Comparison of ENCODE assay signal across 11 mouse cellular contexts in the genomic region with DNA sequence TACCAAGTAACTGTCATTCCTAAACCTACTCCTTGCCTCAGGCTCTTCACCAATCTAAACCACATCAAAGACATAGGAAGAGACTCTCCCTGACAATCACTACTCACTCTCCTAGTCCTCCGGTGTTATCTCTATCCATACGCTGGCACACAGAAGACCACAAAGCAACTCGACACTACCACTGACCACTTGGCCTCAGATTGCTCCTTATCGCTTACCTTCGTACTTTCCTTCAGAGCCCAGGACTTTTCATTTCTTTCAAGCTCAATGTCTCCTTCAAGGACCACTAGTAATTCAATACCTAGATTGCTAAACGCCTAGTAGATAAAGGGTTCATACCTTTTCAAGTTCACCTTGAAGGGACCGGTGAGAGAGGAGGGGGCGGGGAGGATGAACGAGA. TPM values are rescaled to one million over a fixed set of nuclear protein-coding genes. Genes with fewer than 3 reads are reported as not detected.
DNase-seq lines count a peak whose midpoint lies in the region; ATAC-seq and TF ChIP-seq lines count a peak whose summit lies in the region.
"Had no signal": no experiment of that assay in that cellular context is flagged by ENCODE, and none has a peak within 500 bp of the region (broad histone marks: within the 10 kb centered on the region; RNA-seq: fewer than 3 reads in every experiment).

No protein-coding gene starts in this region.

- no peak overlapping the region; the same call in 1 of the 2 replicates for H3K9ac ChIP-seq in embryonic facial prominence, embryonic 13.5 days
- no peak overlapping the region for H3K9ac ChIP-seq in intestine, embryonic 15.5 days
- H3K9ac ChIP-seq in neural tube, embryonic 12.5 days, result no peak overlapping the region

- DNase-seq in layer of hippocampus, adult 2 months (ENCODE audit: low spot score in 2 of 2), result no peak
- DNase-seq in layer of hippocampus, postnatal 36 days, result no peak
- no peak for DNase-seq in layer of hippocampus, postnatal 25 days (ENCODE audit: extremely low spot score in 1 of 2, low spot score in 1 of 2)
- DNase-seq in spleen, postnatal 36 days (ENCODE audit: low spot score in 2 of 2), result no peak
- no peak for DNase-seq in cerebellum, postnatal 10 days
- DNase-seq: gastrocnemius, postnatal 10 days; lung, postnatal 4 days; thymus, adult 2 months had no signal

- H3K36me3 ChIP-seq in embryonic facial prominence, embryonic 13.5 days, result peaks cover 22% of the 10 kb centered on the region
- peaks cover 4% of the 10 kb centered on the region; the same call in 1 of the 2 replicates for H3K36me3 ChIP-seq in intestine, embryonic 15.5 days
- peaks cover 8% of the 10 kb centered on the region for H3K36me3 ChIP-seq in neural tube, embryonic 12.5 days

- peaks cover 23% of the 10 kb centered on the region for H3K4me1 ChIP-seq in embryonic facial prominence, embryonic 13.5 days
- H3K4me1 ChIP-seq in intestine, embryonic 15.5 days (replicated peaks), result peaks cover 12% of the 10 kb centered on the region; the same call in 1 of the 2 replicates
- H3K4me1 ChIP-seq in neural tube, embryonic 12.5 days, result peaks cover 19% of the 10 kb centered on the region

- no peak overlapping the region for H3K27ac ChIP-seq in layer of hippocampus, adult 2 months
- no peak overlapping the region for H3K27ac ChIP-seq in embryonic facial prominence, embryonic 13.5 days
- 0 out of 2 replicates have a peak overlapping the region, but pooled peaks have one; percentile 11 for H3K27ac ChIP-seq in intestine, embryonic 15.5 days
- H3K27ac ChIP-seq in neural tube, embryonic 12.5 days, result no peak overlapping the region

- peak overlapping the region; percentile 91 for H3K4me3 ChIP-seq in layer of hippocampus, adult 2 months
- peak overlapping the region; percentile 74 for H3K4me3 ChIP-seq in embryonic facial prominence, embryonic 13.5 days
- H3K4me3 ChIP-seq in intestine, embryonic 15.5 days (replicated peaks), result peak overlapping the region; percentile 65
- peak overlapping the region; percentile 65 for H3K4me3 ChIP-seq in neural tube, embryonic 12.5 days

- WGBS in embryonic facial prominence, embryonic 13.5 days, result 80% methylated on average over 9 of the region's 9 CpGs
- WGBS in intestine, embryonic 15.5 days, result 69% methylated on average over 9 of the region's 9 CpGs
- WGBS in neural tube, embryonic 12.5 days, result 94% methylated on average over 9 of the region's 9 CpGs

- TF ChIP-seq CTCF in layer of hippocampus, adult 2 months (conservative IDR thresholded peaks at IDR 0.05), result no peak

- H3K9me3 ChIP-seq in embryonic facial prominence, embryonic 13.5 days, result no peaks in the 10 kb centered on the region
- H3K9me3 ChIP-seq in intestine, embryonic 15.5 days, result no peaks in the 10 kb centered on the region
- H3K9me3 ChIP-seq in neural tube, embryonic 12.5 days, result no peaks in the 10 kb centered on the region

- H3K27me3 ChIP-seq in embryonic facial prominence, embryonic 13.5 days, result no peaks in the 10 kb centered on the region
- no peaks in the 10 kb centered on the region for H3K27me3 ChIP-seq in intestine, embryonic 15.5 days (replicated peaks)
- H3K27me3 ChIP-seq in neural tube, embryonic 12.5 days (replicated peaks), result no peaks in the 10 kb centered on the region

- no peak for ATAC-seq in embryonic facial prominence, embryonic 13.5 days (ENCODE audit: insufficient number of reproducible peaks, insufficient read depth, low FRiP score, low TSS enrichment, low read depth)
- ATAC-seq in intestine, embryonic 15.5 days, result no peak
- ATAC-seq in neural tube, embryonic 12.5 days (ENCODE audit: low FRiP score, low read depth), result no peak

- H3K4me2 ChIP-seq in embryonic facial prominence, embryonic 13.5 days, result peak overlapping the region; percentile 77
- peak overlapping the region; percentile 67 for H3K4me2 ChIP-seq in intestine, embryonic 15.5 days (replicated peaks)
- peak overlapping the region; percentile 65 for H3K4me2 ChIP-seq in neural tube, embryonic 12.5 days (replicated peaks)

RNA-seq across cellular contexts. Expression of a gene that starts 1.4 kb away (rescaled TPM):
- 10 to 100 TPM; 44.3 to 47.4 TPM for total RNA-seq in layer of hippocampus, adult 2 months (2021)
- total RNA-seq in layer of hippocampus, postnatal 36 days (2021), result 10 to 100 TPM; 39.5 to 51.6 TPM
- polyA plus RNA-seq in embryonic facial prominence, embryonic 13.5 days (2015; fragmentation: Nextera tagmentation; extraction: Ambion mirVana), result 31.2 and 33.3 TPM in 2 replicates
- 28.0 and 30.3 TPM in 2 replicates for polyA plus RNA-seq in intestine, embryonic 15.5 days (2015; fragmentation: Nextera tagmentation; extraction: Ambion mirVana)
- 29.1 and 30.2 TPM in 2 replicates for polyA plus RNA-seq in neural tube, embryonic 12.5 days (2016; fragmentation: Nextera tagmentation; extraction: Ambion mirVana)
- total RNA-seq in layer of hippocampus, postnatal 25 days (2021), result 10 to 100 TPM; 38.4 to 39.3 TPM

RNA-seq across cellular contexts. Expression of a gene that starts 1.4 kb away (rescaled TPM):
- 10 to 100 TPM; 29.2 to 33.7 TPM for total RNA-seq in layer of hippocampus, adult 2 months (2021)
- 10 to 100 TPM; 27.5 to 30.0 TPM for total RNA-seq in layer of hippocampus, postnatal 36 days (2021)
- 45.4 and 47.8 TPM in 2 replicates for polyA plus RNA-seq in embryonic facial prominence, embryonic 13.5 days (2015; fragmentation: Nextera tagmentation; extraction: Ambion mirVana)
- 22.9 and 24.3 TPM in 2 replicates for polyA plus RNA-seq in intestine, embryonic 15.5 days (2015; fragmentation: Nextera tagmentation; extraction: Ambion mirVana)
- polyA plus RNA-seq in neural tube, embryonic 12.5 days (2016; fragmentation: Nextera tagmentation; extraction: Ambion mirVana), result 32.4 and 34.2 TPM in 2 replicates
- 10 to 100 TPM; 24.7 to 26.4 TPM for total RNA-seq in layer of hippocampus, postnatal 25 days (2021)

RNA-seq across cellular contexts. Expression of a gene that starts 1.6 kb away (rescaled TPM):
- 1 to 10 TPM; 2.3 to 2.9 TPM for total RNA-seq in layer of hippocampus, adult 2 months (2021)
- 1 to 10 TPM; 2.2 to 2.4 TPM for total RNA-seq in layer of hippocampus, postnatal 36 days (2021)
- polyA plus RNA-seq in embryonic facial prominence, embryonic 13.5 days (2015; fragmentation: Nextera tagmentation; extraction: Ambion mirVana), result 1.6 and 2.7 TPM in 2 replicates
- 0.75 and 1.0 TPM in 2 replicates for polyA plus RNA-seq in intestine, embryonic 15.5 days (2015; fragmentation: Nextera tagmentation; extraction: Ambion mirVana)
- polyA plus RNA-seq in neural tube, embryonic 12.5 days (2016; fragmentation: Nextera tagmentation; extraction: Ambion mirVana), result 2.5 and 2.6 TPM in 2 replicates
- 1 to 10 TPM; 2.0 to 2.2 TPM for total RNA-seq in layer of hippocampus, postnatal 25 days (2021)

RNA-seq across cellular contexts. Expression of a gene that starts 19.0 kb away (rescaled TPM):
- 1 to 10 TPM; 1.1 to 2.4 TPM for total RNA-seq in layer of hippocampus, adult 2 months (2021)
- 1 to 10 TPM; 1.4 to 2.5 TPM for total RNA-seq in layer of hippocampus, postnatal 36 days (2021)
- polyA plus RNA-seq in embryonic facial prominence, embryonic 13.5 days (2015; fragmentation: Nextera tagmentation; extraction: Ambion mirVana), result 0.56 TPM in 1 of 2 replicates, not detected in the other
- polyA plus RNA-seq in intestine, embryonic 15.5 days (2015; fragmentation: Nextera tagmentation; extraction: Ambion mirVana), result not detected in 2 replicates
- 0.60 and 1.4 TPM in 2 replicates for polyA plus RNA-seq in neural tube, embryonic 12.5 days (2016; fragmentation: Nextera tagmentation; extraction: Ambion mirVana)
- total RNA-seq in layer of hippocampus, postnatal 25 days (2021), result under 1 TPM; 0.52 to 0.69 TPM

RNA-seq across cellular contexts. Expression of a gene that starts 37.7 kb away (rescaled TPM):
- not detected for total RNA-seq in layer of hippocampus, adult 2 months (2021)
- not detected for total RNA-seq in layer of hippocampus, postnatal 36 days (2021)
- 1.4 and 2.0 TPM in 2 replicates for polyA plus RNA-seq in embryonic facial prominence, embryonic 13.5 days (2015; fragmentation: Nextera tagmentation; extraction: Ambion mirVana)
- 0.34 and 0.59 TPM in 2 replicates for polyA plus RNA-seq in intestine, embryonic 15.5 days (2015; fragmentation: Nextera tagmentation; extraction: Ambion mirVana)
- polyA plus RNA-seq in neural tube, embryonic 12.5 days (2016; fragmentation: Nextera tagmentation; extraction: Ambion mirVana), result 3.3 and 4.6 TPM in 2 replicates
- not detected for total RNA-seq in layer of hippocampus, postnatal 25 days (2021)
